Mouse (Mus musculus): ENCODE results near the gene Arhgap44.

Arhgap44 gene

GRCm38 (mm10) chr11:65089982-65090381, 72.8 kb downstream of the Arhgap44 start:
- Histone ChIP-seq H3K4me1 (replicated peaks; ENCODE audit: low read depth, low read length) (peaks cover 10% of the 10 kb centered on the region; the same call in 1 of the 2 replicates), H3K4me3 (replicated peaks; ENCODE audit: low read length) (no peak overlapping the region), H3K9me3 (ENCODE audit: low read length) (no peaks in the 10 kb centered on the region), H3K36me3 (ENCODE audit: insufficient read depth, low read length) (peaks cover 6% of the 10 kb centered on the region; the same call in 1 of the 2 replicates), H3K27me3 (ENCODE audit: insufficient read depth, low read length) (no peaks in the 10 kb centered on the region)
- TF ChIP-seq POU5F1 (IDR thresholded peaks at IDR 0.05; ENCODE audit: borderline replicate concordance, low read length) (no peak), NANOG (IDR thresholded peaks at IDR 0.05; ENCODE audit: borderline replicate concordance, low read length) (no peak), CTCF (conservative IDR thresholded peaks at IDR 0.05; ENCODE audit: low read length) (no peak)

GRCm38 (mm10) chr11:65089282-65089681, 73.5 kb downstream of the Arhgap44 start:
- Histone ChIP-seq H3K4me1 (replicated peaks; ENCODE audit: low read depth, low read length) (peaks cover 10% of the 10 kb centered on the region; the same call in 1 of the 2 replicates), H3K4me3 (replicated peaks; ENCODE audit: low read length) (no peak overlapping the region), H3K9me3 (ENCODE audit: low read length) (no peaks in the 10 kb centered on the region), H3K36me3 (ENCODE audit: insufficient read depth, low read length) (peaks cover 6% of the 10 kb centered on the region; the same call in 1 of the 2 replicates), H3K27me3 (ENCODE audit: insufficient read depth, low read length) (no peaks in the 10 kb centered on the region)
- TF ChIP-seq CTCF (conservative IDR thresholded peaks at IDR 0.05; ENCODE audit: low read length) (no peak), NANOG (IDR thresholded peaks at IDR 0.05; ENCODE audit: borderline replicate concordance, low read length) (no peak), POU5F1 (IDR thresholded peaks at IDR 0.05; ENCODE audit: borderline replicate concordance, low read length) (no peak)

GRCm38 (mm10) chr11:65088451-65089222, 74.1 kb downstream of the Arhgap44 start:
- Histone ChIP-seq H3K4me3 (replicated peaks; ENCODE audit: low read length) (no peak overlapping the region), H3K4me1 (replicated peaks; ENCODE audit: low read depth, low read length) (peaks cover 10% of the 10 kb centered on the region; the same call in 1 of the 2 replicates), H3K36me3 (ENCODE audit: insufficient read depth, low read length) (peaks cover 6% of the 10 kb centered on the region; the same call in 1 of the 2 replicates), H3K27me3 (ENCODE audit: insufficient read depth, low read length) (no peaks in the 10 kb centered on the region), H3K9me3 (ENCODE audit: low read length) (no peaks in the 10 kb centered on the region)
- TF ChIP-seq POU5F1 (IDR thresholded peaks at IDR 0.05; ENCODE audit: borderline replicate concordance, low read length) = no peak
- TF ChIP-seq CTCF (conservative IDR thresholded peaks at IDR 0.05; ENCODE audit: low read length) = peak; percentile 95

GRCm38 (mm10) chr11:65080761-65081160, 82.0 kb downstream of the Arhgap44 start:
- Histone ChIP-seq H3K4me1 (replicated peaks; ENCODE audit: low read depth, low read length) (no peaks in the 10 kb centered on the region), H3K9me3 (ENCODE audit: low read length) (no peaks in the 10 kb centered on the region), H3K27me3 (ENCODE audit: insufficient read depth, low read length) (no peaks in the 10 kb centered on the region), H3K36me3 (ENCODE audit: insufficient read depth, low read length) (no peaks in the 10 kb centered on the region), H3K4me3 (replicated peaks; ENCODE audit: low read length) (no peak overlapping the region)
- TF ChIP-seq POU5F1 (IDR thresholded peaks at IDR 0.05; ENCODE audit: borderline replicate concordance, low read length) = no peak
- no peak for TF ChIP-seq CTCF (conservative IDR thresholded peaks at IDR 0.05; ENCODE audit: low read length)
- TF ChIP-seq NANOG (IDR thresholded peaks at IDR 0.05; ENCODE audit: borderline replicate concordance, low read length) = no peak

GRCm38 (mm10) chr11:65080274-65080673, 82.5 kb downstream of the Arhgap44 start:
- no peaks in the 10 kb centered on the region for H3K9me3 ChIP-seq (ENCODE audit: low read length)
- no peak overlapping the region for H3K4me3 ChIP-seq (replicated peaks; ENCODE audit: low read length)
- H3K36me3 ChIP-seq (ENCODE audit: insufficient read depth, low read length) = no peaks in the 10 kb centered on the region
- H3K4me1 ChIP-seq (replicated peaks; ENCODE audit: low read depth, low read length) = no peaks in the 10 kb centered on the region
- TF ChIP-seq POU5F1 (IDR thresholded peaks at IDR 0.05; ENCODE audit: borderline replicate concordance, low read length) (no peak), CTCF (conservative IDR thresholded peaks at IDR 0.05; ENCODE audit: low read length) (no peak), NANOG (IDR thresholded peaks at IDR 0.05; ENCODE audit: borderline replicate concordance, low read length) (no peak)
- no peaks in the 10 kb centered on the region for H3K27me3 ChIP-seq (ENCODE audit: insufficient read depth, low read length)

- TF ChIP-seq CTCF (conservative IDR thresholded peaks at IDR 0.05; ENCODE audit: low read length) (no peak), POU5F1 (IDR thresholded peaks at IDR 0.05; ENCODE audit: borderline replicate concordance, low read length) (no peak), NANOG (IDR thresholded peaks at IDR 0.05; ENCODE audit: borderline replicate concordance, low read length) (no peak)
- H3K4me1 ChIP-seq (replicated peaks; ENCODE audit: low read depth, low read length) = no peaks in the 10 kb centered on the region
- H3K36me3 ChIP-seq (ENCODE audit: insufficient read depth, low read length) = peaks cover 58% of the 10 kb centered on the region
- no peaks in the 10 kb centered on the region for H3K9me3 ChIP-seq (ENCODE audit: low read length)
- H3K4me3 ChIP-seq (replicated peaks; ENCODE audit: low read length) = no peak overlapping the region
- no peaks in the 10 kb centered on the region for H3K27me3 ChIP-seq (ENCODE audit: insufficient read depth, low read length)
Observed at GRCm38 (mm10) chr11:65069609-65070008, 93.2 kb downstream of the Arhgap44 start.

GRCm38 (mm10) chr11:65069051-65069450, 93.7 kb downstream of the Arhgap44 start:
- TF ChIP-seq CTCF (conservative IDR thresholded peaks at IDR 0.05; ENCODE audit: low read length) (no peak), NANOG (IDR thresholded peaks at IDR 0.05; ENCODE audit: borderline replicate concordance, low read length) (no peak), POU5F1 (IDR thresholded peaks at IDR 0.05; ENCODE audit: borderline replicate concordance, low read length) (no peak)
- Histone ChIP-seq H3K27me3 (ENCODE audit: insufficient read depth, low read length) (no peaks in the 10 kb centered on the region), H3K4me3 (replicated peaks; ENCODE audit: low read length) (no peak overlapping the region), H3K9me3 (ENCODE audit: low read length) (no peaks in the 10 kb centered on the region), H3K4me1 (replicated peaks; ENCODE audit: low read depth, low read length) (no peaks in the 10 kb centered on the region), H3K36me3 (ENCODE audit: insufficient read depth, low read length) (peaks cover 54% of the 10 kb centered on the region)

GRCm38 (mm10) chr11:65065201-65065600, 97.6 kb downstream of the Arhgap44 start:
- TF ChIP-seq NANOG (IDR thresholded peaks at IDR 0.05; ENCODE audit: borderline replicate concordance, low read length) = no peak
- no peak for TF ChIP-seq CTCF (conservative IDR thresholded peaks at IDR 0.05; ENCODE audit: low read length)
- TF ChIP-seq POU5F1 (IDR thresholded peaks at IDR 0.05; ENCODE audit: borderline replicate concordance, low read length) = no peak
- H3K4me3 ChIP-seq (replicated peaks; ENCODE audit: low read length) = no peak overlapping the region
- H3K36me3 ChIP-seq (ENCODE audit: insufficient read depth, low read length) = peaks cover 59% of the 10 kb centered on the region
- H3K4me1 ChIP-seq (replicated peaks; ENCODE audit: low read depth, low read length) = no peaks in the 10 kb centered on the region
- H3K27me3 ChIP-seq (ENCODE audit: insufficient read depth, low read length) = no peaks in the 10 kb centered on the region
- no peaks in the 10 kb centered on the region for H3K9me3 ChIP-seq (ENCODE audit: low read length)
